Mouse (Mus musculus) forebrain, postnatal 0 days (tissue): ENCODE measurements around the gene Lrpprc. TPM values are rescaled to one million over a fixed set of nuclear protein-coding genes. Genes with fewer than 3 reads are reported as not detected.

ENCODE experiments used
- ATAC-seq: fragments of 200-750 bp; cut with Nextera tagmentation; 2 replicates; pipeline ENCODE4 v1.8.0; 2017; ENCODE audit warnings: mild to moderate bottlenecking, moderate library complexity
- DNase-seq: peaks from one replicate; pipeline ENCODE4 v3.0.0-alpha.2; 2015
- H3K27ac ChIP-seq: fragments of 300-500 bp; sonication (generic); 2 replicates; pipeline ENCODE4 v1.5.1; 2014; ENCODE audit warnings: low read depth, mild to moderate bottlenecking, antibody characterized with exemption, low read length, moderate library complexity, mixed read lengths
- H3K27me3 ChIP-seq: fragments of 300-500 bp; sonication (generic); 2 replicates; pipeline ENCODE4 v1.6.1; 2014; ENCODE audit warnings: mild to moderate bottlenecking, low read length, mixed read lengths; ENCODE audit not compliant: insufficient read depth
- H3K36me3 ChIP-seq: fragments of 300-500 bp; sonication (generic); 2 replicates; pipeline ENCODE4 v1.6.1; 2014; ENCODE audit warnings: mild to moderate bottlenecking, moderate library complexity; ENCODE audit not compliant: insufficient read depth
- H3K4me1 ChIP-seq: fragments of 300-500 bp; sonication (generic); 2 replicates; pipeline ENCODE4 v1.6.1; 2014; ENCODE audit warnings: antibody characterized with exemption; ENCODE audit not compliant: insufficient read depth
- H3K4me2 ChIP-seq: fragments of 300-500 bp; sonication (generic); 2 replicates; pipeline ENCODE4 v1.6.1; 2014; ENCODE audit warnings: low read depth, mild to moderate bottlenecking, moderate library complexity
- H3K4me3 ChIP-seq: fragments of 300-500 bp; sonication (generic); 2 replicates; pipeline ENCODE4 v1.5.1; 2014; ENCODE audit warnings: low read depth, low read length, mixed read lengths
- H3K9ac ChIP-seq: fragments of 300-500 bp; sonication (generic); 2 replicates; pipeline ENCODE4 v1.6.1; 2014; ENCODE audit warnings: mild to moderate bottlenecking
- H3K9me3 ChIP-seq: fragments of 300-500 bp; sonication (generic); 2 replicates; pipeline ENCODE4 v1.6.1; 2016; ENCODE audit warnings: low read length
- CTCF ChIP-seq: sonication (generic); IDR thresholded peaks from 2 replicates; pipeline ENCODE4 v1.5.1; 2016; ENCODE audit warnings: antibody characterized with exemption, control low read depth, low read depth
- WGBS: fragments of 180-500 bp; shearing (Covaris S2); extraction: QIAGEN DNeasy Blood & Tissue Kit; methylation state at CpG from one replicate; pipeline ENCODE4 v1.1.7; 2014; 5-methylcytosine and 5-hydroxymethylcytosine counted together
- polyA plus RNA-seq: library from polyadenylated mRNA; unstranded; fragments of >200 nt; fragmentation: Nextera tagmentation; extraction: Ambion mirVana; gene quantifications from 2 replicates; pipeline ENCODE4 v1.2.1, GENCODE M21; 2015
- total RNA-seq: library from RNA; depleted of rRNA; stranded (reverse); fragments of >200 nt; gene quantifications from 2 replicates; pipeline ENCODE4 v1.2.3, GENCODE M21; 2014

Lrpprc gene
- total and polyA plus RNA-seq, 2 experiments from 2014 or later, result 36.7 to 76.7 TPM

- no peak overlapping the region for H3K4me3 ChIP-seq
- H3K9ac ChIP-seq, result no peak overlapping the region
- H3K4me2 ChIP-seq, result no peak overlapping the region
- no peaks in the 10 kb centered on the region for H3K9me3 ChIP-seq
- no peak overlapping the region for H3K27ac ChIP-seq
- ATAC-seq (no peak), DNase-seq (no peak)
- no peaks in the 10 kb centered on the region for H3K36me3 ChIP-seq
- H3K27me3 ChIP-seq, result no peaks in the 10 kb centered on the region
- WGBS, result 93% methylated on average over 11 of the region's 11 CpGs
- no peak for TF ChIP-seq CTCF
- no peaks in the 10 kb centered on the region for H3K4me1 ChIP-seq
Measured at GRCm38 (mm10) chr17:84688834-84689233, 101.8 kb downstream of the Lrpprc start.

GRCm38 (mm10) chr17:84687994-84688393 is 102.6 kb downstream of the Lrpprc start:
- H3K27me3 ChIP-seq, result no peaks in the 10 kb centered on the region
- no peaks in the 10 kb centered on the region for H3K9me3 ChIP-seq
- no peak for ATAC-seq
- no peak overlapping the region for H3K9ac ChIP-seq
- no peak for DNase-seq
- H3K4me2 ChIP-seq, result no peak overlapping the region
- H3K4me1 ChIP-seq, result no peaks in the 10 kb centered on the region
- no peak overlapping the region for H3K27ac ChIP-seq
- no peak for TF ChIP-seq CTCF
- no peak overlapping the region for H3K4me3 ChIP-seq
- no peaks in the 10 kb centered on the region for H3K36me3 ChIP-seq
- 65% methylated on average over 5 of the region's 5 CpGs for WGBS

- no peak overlapping the region for H3K4me2 ChIP-seq
- ATAC-seq (peak; percentile 38; the same call in 1 of the 2 replicates), DNase-seq (no peak)
- no peaks in the 10 kb centered on the region for H3K36me3 ChIP-seq
- H3K4me1 ChIP-seq, result no peaks in the 10 kb centered on the region
- no peaks in the 10 kb centered on the region for H3K9me3 ChIP-seq
- no peak overlapping the region for H3K4me3 ChIP-seq
- no peaks in the 10 kb centered on the region for H3K27me3 ChIP-seq
- H3K27ac ChIP-seq, result no peak overlapping the region
- no peak for TF ChIP-seq CTCF
- 83% methylated on average over 4 of the region's 4 CpGs for WGBS
- no peak overlapping the region for H3K9ac ChIP-seq
Measured at GRCm38 (mm10) chr17:84685286-84685685, 105.3 kb downstream of the Lrpprc start.

GRCm38 (mm10) chr17:84684284-84684683 is 106.3 kb downstream of the Lrpprc start:
- WGBS, result 54% methylated on average over 6 of the region's 6 CpGs

GRCm38 (mm10) chr17:84682734-84683717 is 107.6 kb downstream of the Lrpprc start, which contains the start of gene Abcg5:
Gene Abcg5, minus strand, starts transcription at chr17:84683011.
- no peak for TF ChIP-seq CTCF
- no peaks in the 10 kb centered on the region for H3K9me3 ChIP-seq
- no peak within 1 kb of the TSS for H3K4me3 ChIP-seq
- WGBS, result 84% methylated on average over 18 of the region's 18 CpGs
- no peaks in the 10 kb centered on the region for H3K4me1 ChIP-seq
- ATAC-seq (no peak), DNase-seq (no peak)
- H3K9ac ChIP-seq, result no peak within 1 kb of the TSS
- H3K27ac ChIP-seq, result no peak within 1 kb of the TSS
- H3K4me2 ChIP-seq, result no peak within 1 kb of the TSS
- H3K36me3 ChIP-seq, result no peaks in the 10 kb centered on the region
- H3K27me3 ChIP-seq, result no peaks in the 10 kb centered on the region

More at GRCm38 (mm10) chr17:84684284-84684683, 106.3 kb downstream of the Lrpprc start:
- ATAC-seq (no peak), DNase-seq (no peak)
- Histone ChIP-seq H3K27ac (no peak overlapping the region), H3K27me3 (no peaks in the 10 kb centered on the region), H3K4me1 (no peaks in the 10 kb centered on the region), H3K9ac (no peak overlapping the region), H3K36me3 (no peaks in the 10 kb centered on the region), H3K4me2 (no peak overlapping the region), H3K9me3 (no peaks in the 10 kb centered on the region), H3K4me3 (no peak overlapping the region)
- TF ChIP-seq CTCF, result no peak

- no peak for TF ChIP-seq CTCF
- Histone ChIP-seq H3K36me3 (no peaks in the 10 kb centered on the region), H3K27me3 (no peaks in the 10 kb centered on the region), H3K27ac (no peak overlapping the region), H3K4me2 (no peak overlapping the region), H3K9ac (no peak overlapping the region), H3K4me1 (no peaks in the 10 kb centered on the region), H3K9me3 (no peaks in the 10 kb centered on the region), H3K4me3 (no peak overlapping the region)
- no peak for ATAC-seq
- 76% methylated on average over 3 of the region's 3 CpGs for WGBS
- DNase-seq, result peak; percentile 63
Measured at GRCm38 (mm10) chr17:84681670-84682069, 108.9 kb downstream of the Lrpprc start.

GRCm38 (mm10) chr17:84677595-84677994 is 113.0 kb downstream of the Lrpprc start:
- WGBS, result 88% methylated on average over 11 of the region's 11 CpGs
- TF ChIP-seq CTCF, result no peak
- no peak for DNase-seq

More at GRCm38 (mm10) chr17:84677595-84677994, 113.0 kb downstream of the Lrpprc start:
- no peak for ATAC-seq
- Histone ChIP-seq H3K36me3 (no peaks in the 10 kb centered on the region), H3K4me2 (no peak overlapping the region), H3K4me3 (no peak overlapping the region), H3K9ac (no peak overlapping the region), H3K9me3 (no peaks in the 10 kb centered on the region), H3K4me1 (no peaks in the 10 kb centered on the region), H3K27me3 (peaks cover 13% of the 10 kb centered on the region; the same call in 1 of the 2 replicates), H3K27ac (no peak overlapping the region)
